Mouse (Mus musculus) thymus, postnatal 4 days (tissue): Measurements from ENCODE around the gene Slc22a17.
"Not testable (repeated sequence)": the region's sequence is repeated elsewhere in the genome, so short reads cannot be mapped to it uniquely, and the experiment has no call there.

Experiments used
- DNase-seq: peaks from one replicate; pipeline ENCODE4 v3.0.0; 2021

Gene Slc22a17

GRCm38 (mm10) chr14:54912886-54913285 lies at the start of gene Slc22a17:
TSS of gene Slc22a17 (minus strand) at chr14:54913132.
- peak; percentile 61 for DNase-seq

GRCm38 (mm10) chr14:54962714-54963113 lies 49.8 kb upstream of the Slc22a17 start:
- no peak for DNase-seq

- DNase-seq: no peak
Observed at GRCm38 (mm10) chr14:54961487-54961886, 48.6 kb upstream of the Slc22a17 start.

GRCm38 (mm10) chr14:54960769-54961168 lies 47.8 kb upstream of the Slc22a17 start:
- DNase-seq: peak; percentile 44

- not testable (repeated sequence) for DNase-seq
Observed at GRCm38 (mm10) chr14:54959853-54960613, 47.1 kb upstream of the Slc22a17 start.

GRCm38 (mm10) chr14:54959197-54959596 lies 46.3 kb upstream of the Slc22a17 start:
- DNase-seq: no peak

- no peak for DNase-seq
Observed at GRCm38 (mm10) chr14:54958503-54958902, 45.6 kb upstream of the Slc22a17 start.

GRCm38 (mm10) chr14:54956533-54956932 lies 43.6 kb upstream of the Slc22a17 start:
- no peak for DNase-seq

GRCm38 (mm10) chr14:54955481-54955880 lies 42.5 kb upstream of the Slc22a17 start:
- no peak for DNase-seq

GRCm38 (mm10) chr14:54954474-54954873 lies 41.5 kb upstream of the Slc22a17 start:
- no peak for DNase-seq

- DNase-seq: no peak
Observed at GRCm38 (mm10) chr14:54953664-54954206, 40.8 kb upstream of the Slc22a17 start.

- DNase-seq: no peak
Observed at GRCm38 (mm10) chr14:54951587-54951986, 38.7 kb upstream of the Slc22a17 start.

GRCm38 (mm10) chr14:54950493-54950892 lies 37.6 kb upstream of the Slc22a17 start:
- no peak for DNase-seq

- DNase-seq: no peak
Observed at GRCm38 (mm10) chr14:54948781-54949180, 35.8 kb upstream of the Slc22a17 start.

GRCm38 (mm10) chr14:54947008-54947407 lies 34.1 kb upstream of the Slc22a17 start:
- not testable (repeated sequence) for DNase-seq

GRCm38 (mm10) chr14:54945975-54946704 lies 33.2 kb upstream of the Slc22a17 start:
- DNase-seq: no peak

GRCm38 (mm10) chr14:54944939-54945338 lies 32.0 kb upstream of the Slc22a17 start:
- DNase-seq: no peak

GRCm38 (mm10) chr14:54943971-54944370 lies 31.0 kb upstream of the Slc22a17 start:
- no peak for DNase-seq

GRCm38 (mm10) chr14:54942479-54942878 lies 29.5 kb upstream of the Slc22a17 start:
- DNase-seq: no peak

GRCm38 (mm10) chr14:54941024-54941978 lies 28.4 kb upstream of the Slc22a17 start:
- DNase-seq: no peak

- no peak for DNase-seq
Observed at GRCm38 (mm10) chr14:54940176-54940530, 27.2 kb upstream of the Slc22a17 start.

- DNase-seq: peak; percentile 75
Observed at GRCm38 (mm10) chr14:54939434-54940175, 26.7 kb upstream of the Slc22a17 start.
